Mouse (Mus musculus) left cerebral cortex, postnatal 4 days (tissue): ENCODE measurements around the gene Fam117a. TPM values are rescaled to one million over a fixed set of nuclear protein-coding genes. Genes with fewer than 3 reads are reported as not detected.

Experiments used
- DNase-seq: peaks from one replicate; pipeline ENCODE4 v3.0.0-alpha.2; 2022
- intact Hi-C: fragments of 180-260 bp; cut with DNase I; formaldehyde crosslinking; loops from one replicate; pipeline ENCODE4 v1.15.1; 2025
- total RNA-seq, 2 experiments: library from RNA; stranded (reverse); gene quantifications; 2 replicates each; pipeline ENCODE4 v1.2.3; 2021

Gene Fam117a
- total RNA-seq, 2 experiments from 2014 or later: 4.5 to 4.8 TPM

GRCm38 (mm10) chr11:95328629-95329028 is 8.2 kb upstream of the Fam117a start:
- no peak for DNase-seq
- intact Hi-C loops: no loop called here

GRCm38 (mm10) chr11:95330662-95331061 is 6.2 kb upstream of the Fam117a start:
- no peak for DNase-seq
- intact Hi-C loops: no loop called here

GRCm38 (mm10) chr11:95333209-95333608 is 3.6 kb upstream of the Fam117a start:
- no peak for DNase-seq
- intact Hi-C loops: no loop called here

GRCm38 (mm10) chr11:95333805-95334204 is 3.0 kb upstream of the Fam117a start:
- no peak for DNase-seq
- intact Hi-C loops: no loop called here

GRCm38 (mm10) chr11:95334448-95335060 is 2.3 kb upstream of the Fam117a start:
- intact Hi-C loops: no loop called here

GRCm38 (mm10) chr11:95337129-95337813 is 453 bp downstream of the Fam117a start:
- DNase-seq: peak; percentile 53
- intact Hi-C loops: no loop called here

More at GRCm38 (mm10) chr11:95334448-95335060, 2.3 kb upstream of the Fam117a start:
- DNase-seq: no peak

GRCm38 (mm10) chr11:95337846-95338342 is 1.1 kb downstream of the Fam117a start:
- intact Hi-C loops: no loop called here
- DNase-seq: no peak

- intact Hi-C loops: no loop called here
- no peak for DNase-seq
Observed at GRCm38 (mm10) chr11:95339471-95340021, 2.7 kb downstream of the Fam117a start.

- intact Hi-C loops: no loop called here
- DNase-seq: no peak
Observed at GRCm38 (mm10) chr11:95340259-95340658, 3.4 kb downstream of the Fam117a start.

GRCm38 (mm10) chr11:95340664-95341063 is 3.8 kb downstream of the Fam117a start:
- DNase-seq: no peak
- intact Hi-C loops: no loop called here

- DNase-seq: no peak
- intact Hi-C loops: no loop called here
Observed at GRCm38 (mm10) chr11:95343180-95343579, 6.4 kb downstream of the Fam117a start.

GRCm38 (mm10) chr11:95344181-95344580 is 7.4 kb downstream of the Fam117a start:
- no peak for DNase-seq
- intact Hi-C loops: no loop called here

GRCm38 (mm10) chr11:95350289-95350688 is 13.5 kb downstream of the Fam117a start:
- no peak for DNase-seq
- intact Hi-C loops: no loop called here

- intact Hi-C loops: no loop called here
- no peak for DNase-seq
Observed at GRCm38 (mm10) chr11:95350960-95351359, 14.1 kb downstream of the Fam117a start.

GRCm38 (mm10) chr11:95352686-95353085 is 15.9 kb downstream of the Fam117a start:
- intact Hi-C loops: no loop called here
- DNase-seq: no peak

- no peak for DNase-seq
- intact Hi-C loops: no loop called here
Observed at GRCm38 (mm10) chr11:95353226-95353625, 16.4 kb downstream of the Fam117a start.

GRCm38 (mm10) chr11:95354228-95354944 is 17.6 kb downstream of the Fam117a start:
- no peak for DNase-seq

GRCm38 (mm10) chr11:95354945-95355660 is 18.3 kb downstream of the Fam117a start:
- intact Hi-C loops: no loop called here
- DNase-seq: no peak

More at GRCm38 (mm10) chr11:95354228-95354944, 17.6 kb downstream of the Fam117a start:
- intact Hi-C loops: no loop called here

- no peak for DNase-seq
- intact Hi-C loops: no loop called here
Observed at GRCm38 (mm10) chr11:95355661-95356011, 18.8 kb downstream of the Fam117a start.

GRCm38 (mm10) chr11:95356039-95356438 is 19.2 kb downstream of the Fam117a start:
- intact Hi-C loops: no loop called here
- no peak for DNase-seq
